Mouse (Mus musculus): Measurements from ENCODE around the gene Sumo1. TPM values are rescaled to one million over a fixed set of nuclear protein-coding genes. Genes with fewer than 3 reads are reported as not detected.

The Sumo1 gene
- polyA plus RNA-seq (2014; fragmentation: Nextera tagmentation; extraction: Ambion mirVana): 354 and 387 TPM in 2 replicates

- ATAC-seq (ENCODE audit: low read depth): peak; percentile 96
- Histone ChIP-seq H3K27ac (replicated peaks; ENCODE audit: low read depth, low read length) (peak within 1 kb of the TSS; percentile 98), H3K27me3 (replicated peaks; ENCODE audit: control insufficient read depth, insufficient read depth, low read length) (no peaks in the 10 kb centered on the region), H3K36me3 (ENCODE audit: control insufficient read depth, insufficient read depth, low read length) (0 out of 2 replicates have a peak, but pooled peaks cover 5% of the 10 kb centered on the region), H3K4me2 (ENCODE audit: low read depth, low read length) (peak within 1 kb of the TSS; percentile 90), H3K4me1 (ENCODE audit: control insufficient read depth, insufficient read depth, low read length) (peaks cover 9% of the 10 kb centered on the region; the same call in 1 of the 2 replicates), H3K9ac (ENCODE audit: low read depth, low read length) (peak within 1 kb of the TSS; percentile 93), H3K4me3 (ENCODE audit: low read depth, low read length) (peak within 1 kb of the TSS; percentile 65), H3K9me3 (ENCODE audit: control insufficient read depth, low read length) (no peaks in the 10 kb centered on the region)
- 0% methylated on average over 19 of the region's 36 CpGs for WGBS
- peak; percentile 97 for DNase-seq (ENCODE audit: low spot score)
These were observed at the start of gene Sumo1 for GRCm38 (mm10) chr1:59670641-59671168. Gene Sumo1 (minus strand): TSS chr1:59670834.

GRCm38 (mm10) chr1:59719900-59720299, 49.3 kb upstream of the Sumo1 start:
- H3K27ac ChIP-seq (replicated peaks; ENCODE audit: low read depth, low read length): no peak overlapping the region
- no peak overlapping the region for H3K4me3 ChIP-seq (ENCODE audit: low read depth, low read length)
- H3K4me2 ChIP-seq (ENCODE audit: low read depth, low read length): no peak overlapping the region
- DNase-seq (ENCODE audit: low spot score): peak; percentile 61
- no peaks in the 10 kb centered on the region for H3K27me3 ChIP-seq (replicated peaks; ENCODE audit: control insufficient read depth, insufficient read depth, low read length)
- no peaks in the 10 kb centered on the region for H3K9me3 ChIP-seq (ENCODE audit: control insufficient read depth, low read length)
- H3K9ac ChIP-seq (ENCODE audit: low read depth, low read length): no peak overlapping the region
- no peaks in the 10 kb centered on the region for H3K4me1 ChIP-seq (ENCODE audit: control insufficient read depth, insufficient read depth, low read length)
- no peak for ATAC-seq (ENCODE audit: low read depth)
- WGBS: 49% methylated on average over 4 of the region's 4 CpGs
- peaks cover 34% of the 10 kb centered on the region for H3K36me3 ChIP-seq (ENCODE audit: control insufficient read depth, insufficient read depth, low read length)

DNA sequence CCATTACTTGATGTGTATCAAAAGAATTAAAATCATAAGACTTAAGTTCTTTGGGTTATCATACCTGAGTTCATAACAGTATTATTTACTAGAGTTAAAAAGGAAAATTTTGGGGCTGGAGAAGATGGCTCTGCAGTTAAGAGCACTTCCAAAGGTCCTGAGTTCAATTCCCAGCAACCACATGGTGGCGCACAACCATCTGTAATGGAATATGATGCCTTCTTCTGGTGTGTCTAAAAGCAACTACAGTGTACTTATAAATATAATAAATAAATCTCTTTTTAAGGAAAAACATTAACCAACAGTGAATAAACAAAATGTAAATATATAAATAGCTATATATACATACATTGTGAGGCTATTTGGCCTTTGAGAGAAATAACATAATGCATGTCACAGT, 31.1 kb upstream of the Sumo1 start:
- Histone ChIP-seq H3K36me3 (ENCODE audit: control insufficient read depth, insufficient read depth, low read length) (peaks cover 83% of the 10 kb centered on the region), H3K4me3 (ENCODE audit: low read depth, low read length) (no peak overlapping the region), H3K9me3 (ENCODE audit: control insufficient read depth, low read length) (no peaks in the 10 kb centered on the region), H3K4me1 (ENCODE audit: control insufficient read depth, insufficient read depth, low read length) (no peaks in the 10 kb centered on the region), H3K4me2 (ENCODE audit: low read depth, low read length) (no peak overlapping the region), H3K9ac (ENCODE audit: low read depth, low read length) (no peak overlapping the region), H3K27ac (replicated peaks; ENCODE audit: low read depth, low read length) (no peak overlapping the region), H3K27me3 (replicated peaks; ENCODE audit: control insufficient read depth, insufficient read depth, low read length) (no peaks in the 10 kb centered on the region)
- DNase-seq (ENCODE audit: low spot score) (no peak), ATAC-seq (ENCODE audit: low read depth) (no peak)
- WGBS: 96% methylated on average over 1 of the region's 1 CpGs

DNA sequence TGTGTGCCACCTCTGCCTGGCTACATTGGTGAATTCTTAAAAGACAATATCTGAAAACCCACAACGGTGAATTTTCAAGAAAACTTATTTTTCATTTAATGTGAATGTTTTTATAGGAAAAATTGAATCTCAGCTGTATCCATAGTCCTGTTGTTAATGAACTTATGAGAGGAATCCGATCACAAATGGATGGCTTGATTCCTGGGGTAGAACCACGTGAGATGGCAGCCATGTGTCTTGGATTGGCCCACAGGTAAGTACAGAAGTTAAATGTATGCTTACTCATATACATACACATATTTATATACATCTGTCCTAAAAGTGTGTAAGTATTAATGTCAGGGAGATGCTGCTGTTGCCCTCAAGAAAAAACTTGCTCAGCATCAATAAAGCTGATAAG, 27.6 kb upstream of the Sumo1 start:
- H3K4me2 ChIP-seq (ENCODE audit: low read depth, low read length): no peak overlapping the region
- H3K9me3 ChIP-seq (ENCODE audit: control insufficient read depth, low read length): no peaks in the 10 kb centered on the region
- H3K4me1 ChIP-seq (ENCODE audit: control insufficient read depth, insufficient read depth, low read length): no peaks in the 10 kb centered on the region
- no peak for DNase-seq (ENCODE audit: low spot score)
- WGBS: 99% methylated on average over 3 of the region's 3 CpGs
- no peaks in the 10 kb centered on the region for H3K27me3 ChIP-seq (replicated peaks; ENCODE audit: control insufficient read depth, insufficient read depth, low read length)
- H3K9ac ChIP-seq (ENCODE audit: low read depth, low read length): no peak overlapping the region
- H3K4me3 ChIP-seq (ENCODE audit: low read depth, low read length): no peak overlapping the region
- H3K27ac ChIP-seq (replicated peaks; ENCODE audit: low read depth, low read length): no peak overlapping the region
- H3K36me3 ChIP-seq (ENCODE audit: control insufficient read depth, insufficient read depth, low read length): peaks cover 84% of the 10 kb centered on the region
- no peak for ATAC-seq (ENCODE audit: low read depth)

DNA sequence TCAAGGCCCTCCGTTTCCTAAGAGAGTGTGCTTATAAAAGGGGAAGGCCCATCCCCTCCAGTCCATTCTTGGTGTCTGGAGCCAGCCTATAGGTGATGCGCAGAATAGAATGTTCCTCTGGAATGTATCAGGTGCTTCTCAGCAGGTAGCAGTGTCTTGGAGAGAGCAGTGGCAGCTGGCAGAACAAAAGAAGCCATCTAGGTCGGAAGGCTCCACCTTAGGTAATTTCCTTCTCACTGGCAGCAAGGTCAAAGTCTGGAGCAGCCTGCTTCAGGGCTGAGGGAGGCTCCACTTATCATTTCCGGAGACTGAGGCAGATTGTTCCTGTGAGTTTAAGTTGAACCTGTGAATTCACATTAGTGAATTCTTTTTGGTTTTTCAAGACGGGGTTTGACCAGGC, 27.1 kb upstream of the Sumo1 start:
- DNase-seq (ENCODE audit: low spot score): no peak
- WGBS: 87% methylated on average over 5 of the region's 5 CpGs
- ATAC-seq (ENCODE audit: low read depth): no peak

GRCm38 (mm10) chr1:59690467-59690866, 19.8 kb upstream of the Sumo1 start:
- Histone ChIP-seq H3K27ac (replicated peaks; ENCODE audit: low read depth, low read length) (no peak overlapping the region), H3K4me2 (ENCODE audit: low read depth, low read length) (no peak overlapping the region), H3K9ac (ENCODE audit: low read depth, low read length) (no peak overlapping the region), H3K9me3 (ENCODE audit: control insufficient read depth, low read length) (no peaks in the 10 kb centered on the region), H3K36me3 (ENCODE audit: control insufficient read depth, insufficient read depth, low read length) (peaks cover 56% of the 10 kb centered on the region), H3K27me3 (replicated peaks; ENCODE audit: control insufficient read depth, insufficient read depth, low read length) (no peaks in the 10 kb centered on the region), H3K4me3 (ENCODE audit: low read depth, low read length) (no peak overlapping the region), H3K4me1 (ENCODE audit: control insufficient read depth, insufficient read depth, low read length) (peaks cover 12% of the 10 kb centered on the region)
- 88% methylated on average over 5 of the region's 5 CpGs for WGBS
- DNase-seq (ENCODE audit: low spot score) (no peak), ATAC-seq (ENCODE audit: low read depth) (no peak)

More for the DNA sequence above, 27.1 kb upstream of the Sumo1 start:
- Histone ChIP-seq H3K27ac (replicated peaks; ENCODE audit: low read depth, low read length) (no peak overlapping the region), H3K9ac (ENCODE audit: low read depth, low read length) (no peak overlapping the region), H3K9me3 (ENCODE audit: control insufficient read depth, low read length) (no peaks in the 10 kb centered on the region), H3K4me3 (ENCODE audit: low read depth, low read length) (no peak overlapping the region), H3K4me1 (ENCODE audit: control insufficient read depth, insufficient read depth, low read length) (no peaks in the 10 kb centered on the region), H3K4me2 (ENCODE audit: low read depth, low read length) (no peak overlapping the region), H3K36me3 (ENCODE audit: control insufficient read depth, insufficient read depth, low read length) (peaks cover 88% of the 10 kb centered on the region), H3K27me3 (replicated peaks; ENCODE audit: control insufficient read depth, insufficient read depth, low read length) (no peaks in the 10 kb centered on the region)

GRCm38 (mm10) chr1:59687493-59687892, 16.9 kb upstream of the Sumo1 start:
- Histone ChIP-seq H3K9ac (ENCODE audit: low read depth, low read length) (0 out of 2 replicates have a peak overlapping the region, but pooled peaks have one; percentile 19), H3K9me3 (ENCODE audit: control insufficient read depth, low read length) (no peaks in the 10 kb centered on the region), H3K27me3 (replicated peaks; ENCODE audit: control insufficient read depth, insufficient read depth, low read length) (no peaks in the 10 kb centered on the region), H3K4me3 (ENCODE audit: low read depth, low read length) (0 out of 2 replicates have a peak overlapping the region, but pooled peaks have one; percentile 6), H3K27ac (replicated peaks; ENCODE audit: low read depth, low read length) (no peak overlapping the region), H3K4me1 (ENCODE audit: control insufficient read depth, insufficient read depth, low read length) (peaks cover 12% of the 10 kb centered on the region), H3K36me3 (ENCODE audit: control insufficient read depth, insufficient read depth, low read length) (peaks cover 31% of the 10 kb centered on the region), H3K4me2 (ENCODE audit: low read depth, low read length) (peak overlapping the region; percentile 26; the same call in 1 of the 2 replicates)
- ATAC-seq (ENCODE audit: low read depth) (no peak), DNase-seq (ENCODE audit: low spot score) (peak; percentile 16)
- WGBS: 35% methylated on average over 1 of the region's 1 CpGs

DNA sequence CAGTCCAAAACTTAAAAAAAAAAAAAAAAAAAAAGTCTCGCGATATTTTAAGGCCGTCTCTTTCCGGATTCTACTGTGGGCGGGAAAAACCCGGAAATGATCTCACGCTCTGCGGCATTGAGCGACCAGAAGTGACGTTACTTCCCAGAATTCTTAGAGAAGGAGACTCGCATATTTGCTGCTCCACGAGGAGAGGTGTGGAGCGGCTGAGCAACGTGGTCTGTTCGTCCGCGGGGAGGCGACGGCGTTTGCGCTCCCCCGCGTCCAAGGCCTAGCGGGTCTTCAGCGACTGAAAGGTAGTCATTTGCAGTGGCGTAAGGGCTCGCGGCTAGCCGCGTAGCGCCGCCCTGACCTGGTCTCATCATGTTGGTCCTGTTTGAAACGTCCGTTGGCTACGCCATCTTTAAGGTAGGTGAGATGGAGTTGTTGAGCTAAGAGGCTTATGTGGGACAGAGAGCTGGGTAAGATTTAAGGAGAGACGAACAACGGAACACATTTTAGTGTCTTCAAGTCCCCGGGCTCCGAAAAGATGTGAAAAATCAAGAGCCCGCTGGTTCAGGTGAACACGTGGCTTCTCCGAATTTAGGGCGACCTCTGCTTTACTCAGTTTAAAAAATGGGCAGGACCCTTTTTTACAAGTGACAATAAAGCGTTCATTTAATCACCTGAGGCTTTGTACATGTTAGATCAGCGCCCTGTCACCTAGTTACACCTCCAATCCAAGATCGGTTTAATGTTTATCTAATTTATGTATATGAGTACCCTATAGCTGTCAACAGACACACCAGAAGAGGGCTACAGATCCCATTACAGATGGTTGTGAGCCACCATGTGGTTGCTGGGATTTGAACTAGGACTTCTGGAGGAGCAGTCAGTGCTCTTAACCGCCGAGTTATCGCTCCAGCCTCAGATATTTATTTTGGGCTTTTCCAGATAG, 14.5 kb upstream of the Sumo1 start, which contains the start of gene Nop58:
TSS of gene Nop58 (plus strand) at position 153 of the 937 bp plus-strand sequence.
- DNase-seq (ENCODE audit: low spot score) (peak; percentile 98), ATAC-seq (ENCODE audit: low read depth) (peak; percentile 97)
- H3K9me3 ChIP-seq (ENCODE audit: control insufficient read depth, low read length): no peaks in the 10 kb centered on the region
- peak within 1 kb of the TSS; percentile 88 for H3K27ac ChIP-seq (replicated peaks; ENCODE audit: low read depth, low read length)
- peaks cover 12% of the 10 kb centered on the region for H3K4me1 ChIP-seq (ENCODE audit: control insufficient read depth, insufficient read depth, low read length)
- H3K4me2 ChIP-seq (ENCODE audit: low read depth, low read length): peak within 1 kb of the TSS; percentile 88
- peak within 1 kb of the TSS; percentile 71 for H3K4me3 ChIP-seq (ENCODE audit: low read depth, low read length)
- peak within 1 kb of the TSS; percentile 81 for H3K9ac ChIP-seq (ENCODE audit: low read depth, low read length)
- H3K36me3 ChIP-seq (ENCODE audit: control insufficient read depth, insufficient read depth, low read length): peaks cover 12% of the 10 kb centered on the region
- under 1% methylated on average over 49 of the region's 49 CpGs for WGBS
- H3K27me3 ChIP-seq (replicated peaks; ENCODE audit: control insufficient read depth, insufficient read depth, low read length): no peaks in the 10 kb centered on the region
